Mouse (Mus musculus): ENCODE data around the gene Gm10577. TPM values are rescaled to one million over a fixed set of nuclear protein-coding genes. Genes with fewer than 3 reads are reported as not detected.

Gene Gm10577
- polyA plus RNA-seq (2014; fragmentation: Nextera tagmentation; extraction: Ambion mirVana) = not detected in 2 replicates

DNA sequence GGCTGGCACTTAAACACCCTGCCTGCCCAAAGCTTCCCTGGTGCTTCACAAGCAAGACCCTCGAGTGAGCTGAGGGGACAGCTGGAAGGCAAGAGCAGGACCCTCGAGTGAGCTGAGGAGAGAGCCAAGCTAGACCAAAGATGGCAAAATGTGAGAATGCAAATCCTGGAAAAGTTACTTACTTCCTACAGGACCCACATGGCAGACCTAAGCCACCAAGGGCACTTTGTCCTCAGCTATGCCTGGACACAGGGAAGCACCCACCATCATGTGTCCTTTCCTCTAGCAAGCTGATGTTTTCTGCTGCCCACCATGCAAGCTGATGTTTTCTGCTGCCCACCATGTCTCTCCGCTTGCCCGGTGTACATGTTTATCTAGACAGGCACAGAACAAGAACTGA is at the start of gene Gm10577:
Gene Gm10577 (minus strand): TSS at position 101 of the 400 bp plus-strand sequence.
- 90% methylated on average over 4 of the region's 4 CpGs for WGBS
- Histone ChIP-seq H3K27me3 (ENCODE audit: control insufficient read depth, insufficient read depth, low read length) (no peaks in the 10 kb centered on the region), H3K4me2 (replicated peaks) (no peak within 1 kb of the TSS), H3K27ac (no peak within 1 kb of the TSS), H3K9ac (no peak within 1 kb of the TSS), H3K36me3 (replicated peaks; ENCODE audit: control insufficient read depth, insufficient read depth) (no peaks in the 10 kb centered on the region), H3K4me1 (replicated peaks; ENCODE audit: control insufficient read depth, insufficient read depth, low read length) (no peaks in the 10 kb centered on the region), H3K9me3 (ENCODE audit: control insufficient read depth, low read length) (peaks cover 13% of the 10 kb centered on the region), H3K4me3 (replicated peaks; ENCODE audit: low read length) (no peak within 1 kb of the TSS)
- DNase-seq (ENCODE audit: low spot score) (no peak), ATAC-seq (ENCODE audit: low FRiP score) (no peak)

- Histone ChIP-seq H3K4me1 (replicated peaks; ENCODE audit: control insufficient read depth, insufficient read depth, low read length) (no peaks in the 10 kb centered on the region), H3K4me3 (replicated peaks; ENCODE audit: low read length) (peak overlapping the region; percentile 74), H3K4me2 (replicated peaks) (peak overlapping the region; percentile 93), H3K36me3 (replicated peaks; ENCODE audit: control insufficient read depth, insufficient read depth) (no peaks in the 10 kb centered on the region), H3K9ac (peak overlapping the region; percentile 79), H3K9me3 (ENCODE audit: control insufficient read depth, low read length) (no peaks in the 10 kb centered on the region), H3K27me3 (ENCODE audit: control insufficient read depth, insufficient read depth, low read length) (no peaks in the 10 kb centered on the region), H3K27ac (no peak overlapping the region)
- under 1% methylated on average over 55 of the region's 55 CpGs for WGBS
- DNase-seq (ENCODE audit: low spot score) = peak; percentile 49
- peak; percentile 64; the same call in 1 of the 2 replicates for ATAC-seq (ENCODE audit: low FRiP score)
These were observed 48.9 kb upstream of the Gm10577 start for GRCm38 (mm10) chr4:101069154-101069971.

- H3K4me3 ChIP-seq (replicated peaks; ENCODE audit: low read length) = peak within 1 kb of the TSS; percentile 74
- peak; percentile 57 for DNase-seq (ENCODE audit: low spot score)
- H3K9me3 ChIP-seq (ENCODE audit: control insufficient read depth, low read length) = no peaks in the 10 kb centered on the region
- no peak within 1 kb of the TSS for H3K27ac ChIP-seq
- H3K9ac ChIP-seq = peak within 1 kb of the TSS; percentile 79
- peak within 1 kb of the TSS; percentile 93 for H3K4me2 ChIP-seq (replicated peaks)
- no peaks in the 10 kb centered on the region for H3K4me1 ChIP-seq (replicated peaks; ENCODE audit: control insufficient read depth, insufficient read depth, low read length)
- under 1% methylated on average over 46 of the region's 54 CpGs for WGBS
- no peaks in the 10 kb centered on the region for H3K27me3 ChIP-seq (ENCODE audit: control insufficient read depth, insufficient read depth, low read length)
- no peaks in the 10 kb centered on the region for H3K36me3 ChIP-seq (replicated peaks; ENCODE audit: control insufficient read depth, insufficient read depth)
- ATAC-seq (ENCODE audit: low FRiP score) = peak; percentile 80
These were observed 48.3 kb upstream of the Gm10577 start, which contains the start of gene Raver2 for GRCm38 (mm10) chr4:101068786-101069153. Gene Raver2, plus strand, starts transcription at chr4:101068983.

GRCm38 (mm10) chr4:101066401-101066800 is 45.9 kb upstream of the Gm10577 start:
- Histone ChIP-seq H3K36me3 (replicated peaks; ENCODE audit: control insufficient read depth, insufficient read depth) (no peaks in the 10 kb centered on the region), H3K4me2 (replicated peaks) (no peak overlapping the region), H3K27me3 (ENCODE audit: control insufficient read depth, insufficient read depth, low read length) (no peaks in the 10 kb centered on the region), H3K4me1 (replicated peaks; ENCODE audit: control insufficient read depth, insufficient read depth, low read length) (no peaks in the 10 kb centered on the region), H3K27ac (no peak overlapping the region), H3K4me3 (replicated peaks; ENCODE audit: low read length) (no peak overlapping the region), H3K9me3 (ENCODE audit: control insufficient read depth, low read length) (no peaks in the 10 kb centered on the region), H3K9ac (no peak overlapping the region)
- ATAC-seq (ENCODE audit: low FRiP score) = no peak
- 49% methylated on average over 5 of the region's 5 CpGs for whole genome bisulfite sequencing
- peak; percentile 32 for DNase-seq (ENCODE audit: low spot score)

DNA sequence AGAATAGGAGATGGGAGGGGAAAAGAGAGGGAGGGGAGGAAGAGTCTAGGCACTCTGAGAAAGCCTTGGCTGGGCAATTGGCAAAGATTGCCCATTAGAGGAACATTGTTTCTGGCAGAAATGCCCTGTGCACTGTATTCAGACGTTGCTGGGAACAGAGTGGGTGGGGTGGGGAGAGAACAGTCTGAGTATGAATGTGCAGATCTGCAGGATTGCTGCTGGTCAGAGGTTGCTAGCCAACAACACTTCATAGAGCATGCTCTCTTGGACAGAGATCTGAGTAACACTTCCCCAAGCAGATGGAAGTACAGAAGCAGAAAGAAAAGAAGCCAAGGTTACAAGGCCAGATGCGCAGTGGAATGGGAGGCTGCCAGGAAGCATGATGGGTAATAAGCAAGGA is 41.6 kb upstream of the Gm10577 start:
- H3K36me3 ChIP-seq (replicated peaks; ENCODE audit: control insufficient read depth, insufficient read depth) = no peaks in the 10 kb centered on the region

DNA sequence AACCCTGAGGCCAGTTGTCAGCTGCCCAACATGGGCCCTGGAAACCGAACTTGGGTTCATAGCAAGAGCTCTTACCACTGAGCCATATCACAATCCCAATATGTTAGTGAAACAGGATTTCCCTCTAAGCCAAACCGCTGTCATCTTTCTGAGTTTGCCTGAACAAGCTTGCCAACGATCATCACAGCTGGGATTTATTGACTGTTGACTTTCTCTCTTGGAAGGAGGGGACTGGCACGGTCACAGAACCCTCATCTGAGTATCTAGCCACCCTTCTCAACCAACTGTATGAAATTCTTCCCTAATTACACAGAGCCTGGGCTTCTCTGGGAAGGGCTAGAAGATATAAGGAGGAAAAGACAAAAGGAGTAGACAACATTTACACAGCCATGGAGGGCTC is 26.1 kb upstream of the Gm10577 start:
- H3K9me3 ChIP-seq (ENCODE audit: control insufficient read depth, low read length) = no peaks in the 10 kb centered on the region
- no peak overlapping the region for H3K27ac ChIP-seq
- H3K4me2 ChIP-seq (replicated peaks) = no peak overlapping the region
- no peak for ATAC-seq (ENCODE audit: low FRiP score)
- 85% methylated on average over 4 of the region's 4 CpGs for WGBS
- no peak overlapping the region for H3K9ac ChIP-seq
- no peak for DNase-seq (ENCODE audit: low spot score)
- H3K27me3 ChIP-seq (ENCODE audit: control insufficient read depth, insufficient read depth, low read length) = no peaks in the 10 kb centered on the region
- no peaks in the 10 kb centered on the region for H3K36me3 ChIP-seq (replicated peaks; ENCODE audit: control insufficient read depth, insufficient read depth)
- H3K4me1 ChIP-seq (replicated peaks; ENCODE audit: control insufficient read depth, insufficient read depth, low read length) = no peaks in the 10 kb centered on the region
- no peak overlapping the region for H3K4me3 ChIP-seq (replicated peaks; ENCODE audit: low read length)

More for the DNA sequence above, 41.6 kb upstream of the Gm10577 start:
- no peak for ATAC-seq (ENCODE audit: low FRiP score)
- WGBS = 71% methylated on average over 2 of the region's 2 CpGs
- H3K27me3 ChIP-seq (ENCODE audit: control insufficient read depth, insufficient read depth, low read length) = no peaks in the 10 kb centered on the region
- no peak for DNase-seq (ENCODE audit: low spot score)
- no peak overlapping the region for H3K4me2 ChIP-seq (replicated peaks)
- H3K4me3 ChIP-seq (replicated peaks; ENCODE audit: low read length) = no peak overlapping the region
- no peak overlapping the region for H3K27ac ChIP-seq
- H3K4me1 ChIP-seq (replicated peaks; ENCODE audit: control insufficient read depth, insufficient read depth, low read length) = no peaks in the 10 kb centered on the region
- H3K9ac ChIP-seq = no peak overlapping the region
- H3K9me3 ChIP-seq (ENCODE audit: control insufficient read depth, low read length) = no peaks in the 10 kb centered on the region

GRCm38 (mm10) chr4:101044149-101044548 is 23.7 kb upstream of the Gm10577 start:
- Histone ChIP-seq H3K4me1 (replicated peaks; ENCODE audit: control insufficient read depth, insufficient read depth, low read length) (no peaks in the 10 kb centered on the region), H3K27ac (no peak overlapping the region), H3K9ac (no peak overlapping the region), H3K36me3 (replicated peaks; ENCODE audit: control insufficient read depth, insufficient read depth) (no peaks in the 10 kb centered on the region), H3K4me2 (replicated peaks) (no peak overlapping the region), H3K4me3 (replicated peaks; ENCODE audit: low read length) (no peak overlapping the region), H3K9me3 (ENCODE audit: control insufficient read depth, low read length) (no peaks in the 10 kb centered on the region), H3K27me3 (ENCODE audit: control insufficient read depth, insufficient read depth, low read length) (no peaks in the 10 kb centered on the region)
- DNase-seq (ENCODE audit: low spot score) = no peak
- ATAC-seq (ENCODE audit: low FRiP score) = no peak

DNA sequence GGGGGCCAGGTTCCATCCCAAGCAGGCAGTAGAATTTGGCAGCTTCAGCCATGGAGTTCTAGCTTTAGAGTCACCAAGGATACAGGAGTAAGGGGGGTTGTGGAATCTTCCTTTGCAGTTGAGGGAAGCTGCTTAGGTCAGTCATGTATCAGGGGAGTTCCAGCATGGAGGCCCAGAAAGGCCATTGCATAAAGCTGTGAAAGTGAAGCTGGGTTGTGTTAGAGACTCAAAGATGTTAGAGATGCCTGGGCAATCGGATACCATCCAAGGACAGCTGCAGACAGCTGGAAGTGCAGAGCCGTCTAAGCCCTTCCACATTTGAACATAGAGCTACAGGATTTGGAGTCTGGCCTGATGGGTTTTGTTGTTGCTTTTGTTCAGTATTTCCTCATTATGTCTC is 23.2 kb upstream of the Gm10577 start:
- Histone ChIP-seq H3K36me3 (replicated peaks; ENCODE audit: control insufficient read depth, insufficient read depth) (no peaks in the 10 kb centered on the region), H3K4me3 (replicated peaks; ENCODE audit: low read length) (no peak overlapping the region), H3K27ac (no peak overlapping the region), H3K4me1 (replicated peaks; ENCODE audit: control insufficient read depth, insufficient read depth, low read length) (no peaks in the 10 kb centered on the region), H3K9me3 (ENCODE audit: control insufficient read depth, low read length) (no peaks in the 10 kb centered on the region), H3K9ac (no peak overlapping the region), H3K4me2 (replicated peaks) (no peak overlapping the region), H3K27me3 (ENCODE audit: control insufficient read depth, insufficient read depth, low read length) (no peaks in the 10 kb centered on the region)
- ATAC-seq (ENCODE audit: low FRiP score) (no peak), DNase-seq (ENCODE audit: low spot score) (no peak)
- 82% methylated on average over 2 of the region's 2 CpGs for WGBS

GRCm38 (mm10) chr4:101037156-101037555 is 16.7 kb upstream of the Gm10577 start:
- Histone ChIP-seq H3K27ac (no peak overlapping the region), H3K4me2 (replicated peaks) (no peak overlapping the region), H3K4me1 (replicated peaks; ENCODE audit: control insufficient read depth, insufficient read depth, low read length) (no peaks in the 10 kb centered on the region), H3K9me3 (ENCODE audit: control insufficient read depth, low read length) (no peaks in the 10 kb centered on the region), H3K27me3 (ENCODE audit: control insufficient read depth, insufficient read depth, low read length) (no peaks in the 10 kb centered on the region), H3K4me3 (replicated peaks; ENCODE audit: low read length) (no peak overlapping the region), H3K36me3 (replicated peaks; ENCODE audit: control insufficient read depth, insufficient read depth) (no peaks in the 10 kb centered on the region), H3K9ac (no peak overlapping the region)
- no peak for ATAC-seq (ENCODE audit: low FRiP score)
- 58% methylated on average over 7 of the region's 7 CpGs for WGBS
- DNase-seq (ENCODE audit: low spot score) = no peak
